Mouse (Mus musculus) C2C12 (cell line): ENCODE measurements at regions not wholly inside any gene's neighbourhood (a gene's known extent, or its start where the extent isn't known, plus 50 kb on each side); places are given as distances from the start of the nearest gene placed in this dataset.

ENCODE experiments used
- CTCF ChIP-seq: IDR thresholded peaks from one replicate; pipeline ENCODE4 v1.5.1; 2011; ENCODE audit not compliant: control insufficient read depth, insufficient read depth, insufficient read length
- FOSL1 ChIP-seq: IDR thresholded peaks from one replicate; pipeline ENCODE4 v1.8.0; 2011; ENCODE audit warnings: mild to moderate bottlenecking, low read length; ENCODE audit not compliant: poor library complexity, insufficient read depth, severe bottlenecking
- MAX ChIP-seq: IDR thresholded peaks from one replicate; pipeline ENCODE4 v1.6.1; 2011; ENCODE audit warnings: mild to moderate bottlenecking, control low read depth
- MYOD1 ChIP-seq: IDR thresholded peaks from one replicate; pipeline ENCODE4 v1.6.1; 2011; ENCODE audit warnings: low read depth; ENCODE audit not compliant: control insufficient read depth, insufficient read length
- MYOG ChIP-seq: IDR thresholded peaks from one replicate; pipeline ENCODE4 v1.6.1; 2011; ENCODE audit not compliant: control insufficient read depth, insufficient read length; ENCODE audit errors: extremely low read depth
- USF1 ChIP-seq: IDR thresholded peaks from one replicate; pipeline ENCODE4 v1.6.1; 2011; ENCODE audit warnings: low read depth, mild to moderate bottlenecking, control low read depth, moderate library complexity

- TF ChIP-seq CTCF = no peak
- TF ChIP-seq USF1 = no peak
- TF ChIP-seq MYOD1 = no peak
- TF ChIP-seq MAX = no peak
- TF ChIP-seq MYOG = no peak
- no peak for TF ChIP-seq FOSL1
Measured at GRCm38 (mm10) chr17:9722709-9723108, 53.2 kb upstream of the Pabpc6 start.
